Comparison of ENCODE assay signal across 8 mouse cellular contexts in genomic region chr11:70027397-70027796, GRCm38 (mm10). TPM values are rescaled to one million over a fixed set of nuclear protein-coding genes. Genes with fewer than 3 reads are reported as not detected.
DNase-seq lines count a peak whose midpoint lies in the region; ATAC-seq and TF ChIP-seq lines count a peak whose summit lies in the region.
"Had no signal": no experiment of that assay in that cellular context is flagged by ENCODE, and none has a peak within 500 bp of the region (broad histone marks: within the 10 kb centered on the region; RNA-seq: fewer than 3 reads in every experiment).

No protein-coding gene starts in this region.

- H3K4me1 ChIP-seq in limb, embryonic 12.5 days (replicated peaks), result peaks cover 65% of the 10 kb centered on the region

- no peaks in the 10 kb centered on the region for H3K27me3 ChIP-seq in limb, embryonic 12.5 days

- no peak for ATAC-seq in limb, embryonic 12.5 days (ENCODE audit: insufficient number of reproducible peaks, insufficient read depth, low FRiP score, low TSS enrichment, low read depth)

- DNase-seq in layer of hippocampus, adult 2 months (ENCODE audit: low spot score in 2 of 2), result peak in 1 of 2 experiments; percentile 38
- no peak for DNase-seq in layer of hippocampus, adult 9-10 months (ENCODE audit: low spot score)
- peak; percentile 64 to 70 for DNase-seq in cerebellum, postnatal 10 days
- peak; percentile 76 for DNase-seq in gastrocnemius, postnatal 14 days
- peak; percentile 42 for DNase-seq in right cerebral cortex, postnatal 4 days
- no peak for DNase-seq in layer of hippocampus, adult 9-11 months

- intact Hi-C loops in gastrocnemius, postnatal 14 days (cut with DNase I; ENCODE audit: low total_unique reads), result no loop called here

- no peak overlapping the region for H3K9ac ChIP-seq in limb, embryonic 12.5 days (replicated peaks)
- H3K9ac ChIP-seq: liver, embryonic 14.5 days had no signal

- peak overlapping the region; percentile 52 for H3K4me2 ChIP-seq in limb, embryonic 12.5 days

- peaks cover 23% of the 10 kb centered on the region for H3K36me3 ChIP-seq in limb, embryonic 12.5 days

- no peaks in the 10 kb centered on the region for H3K9me3 ChIP-seq in limb, embryonic 12.5 days

- peak overlapping the region; percentile 86 for H3K27ac ChIP-seq in layer of hippocampus, adult 2 months
- H3K27ac ChIP-seq in limb, embryonic 12.5 days, result peak overlapping the region; percentile 64
- H3K27ac ChIP-seq: liver, embryonic 14.5 days had no signal

- WGBS in limb, embryonic 12.5 days, result 36% methylated on average over 9 of the region's 9 CpGs

- no peak for TF ChIP-seq CTCF in layer of hippocampus, adult 2 months (conservative IDR thresholded peaks at IDR 0.05)

- H3K4me3 ChIP-seq in layer of hippocampus, adult 2 months, result peak overlapping the region; percentile 46
- no peak overlapping the region for H3K4me3 ChIP-seq in limb, embryonic 12.5 days (replicated peaks)

RNA-seq across cellular contexts. Expression of gene Dlg4, which starts 10.7 kb away (rescaled TPM):
- total RNA-seq in layer of hippocampus, adult 2 months (2021), result 100 to 1,000 TPM; 880 to 888 TPM
- total RNA-seq in gastrocnemius, postnatal 14 days (2021), result 1 to 10 TPM; 8.7 to 9.2 TPM
- 10.6 and 13.6 TPM in 2 replicates for polyA plus RNA-seq in limb, embryonic 12.5 days (2016; fragmentation: Nextera tagmentation; extraction: Ambion mirVana)

RNA-seq across cellular contexts. Expression of gene Acadvl, which starts 12.2 kb away (rescaled TPM):
- total RNA-seq in layer of hippocampus, adult 2 months (2021), result 10 to 100 TPM; 54.9 to 63.7 TPM
- total RNA-seq in gastrocnemius, postnatal 14 days (2021), result 100 to 1,000 TPM; 266 to 408 TPM
- polyA plus RNA-seq in limb, embryonic 12.5 days (2016; fragmentation: Nextera tagmentation; extraction: Ambion mirVana), result 65.9 and 67.1 TPM in 2 replicates

RNA-seq across cellular contexts. Expression of gene Asgr1, which starts 26.5 kb away (rescaled TPM):
- 1 to 10 TPM in 1 of 2 experiments, under 1 TPM in 1; 0.52 to 1.7 TPM for total RNA-seq in layer of hippocampus, adult 2 months (2021)
- not detected for total RNA-seq in gastrocnemius, postnatal 14 days (2021)
- 1.5 and 2.3 TPM in 2 replicates for polyA plus RNA-seq in limb, embryonic 12.5 days (2016; fragmentation: Nextera tagmentation; extraction: Ambion mirVana)

RNA-seq across cellular contexts. Expression of gene Dvl2, which starts 27.0 kb away (rescaled TPM):
- 10 to 100 TPM; 40.6 to 45.3 TPM for total RNA-seq in layer of hippocampus, adult 2 months (2021)
- 1 to 10 TPM; 5.1 to 7.8 TPM for total RNA-seq in gastrocnemius, postnatal 14 days (2021)
- 69.4 and 69.5 TPM in 2 replicates for polyA plus RNA-seq in limb, embryonic 12.5 days (2016; fragmentation: Nextera tagmentation; extraction: Ambion mirVana)

RNA-seq across cellular contexts. Expression of gene Phf23, which starts 31.8 kb away (rescaled TPM):
- 10 to 100 TPM; 40.5 to 42.6 TPM for total RNA-seq in layer of hippocampus, adult 2 months (2021)
- 10 to 100 TPM; 20.4 to 20.7 TPM for total RNA-seq in gastrocnemius, postnatal 14 days (2021)
- polyA plus RNA-seq in limb, embryonic 12.5 days (2016; fragmentation: Nextera tagmentation; extraction: Ambion mirVana), result 102 and 108 TPM in 2 replicates

Comparison
In these comparisons a context has a peak if more than half of its experiments do, and no peak if none do; other contexts are left out.
1. DNase-seq: peak in cerebellum, postnatal 10 days (2 of 2), gastrocnemius, postnatal 14 days (single experiment) and right cerebral cortex, postnatal 4 days (single experiment); none in layer of hippocampus, adult 9-10 months (single experiment) and layer of hippocampus, adult 9-11 months (single experiment).
2. RNA of gene Dlg4, which starts 10.7 kb away (total RNA-seq): 880 to 888 TPM in layer of hippocampus, adult 2 months; 8.7 to 9.2 TPM in gastrocnemius, postnatal 14 days; every median in the first group is over 10 times any median in the second.
3. RNA of gene Acadvl, which starts 12.2 kb away (total RNA-seq): 266 to 408 TPM in gastrocnemius, postnatal 14 days; 54.9 to 63.7 TPM in layer of hippocampus, adult 2 months; every median in the first group is over 4 times any median in the second.